Mouse (Mus musculus) liver, embryonic 12.5 days (tissue): ENCODE measurements around the gene Pfkfb3. TPM values are rescaled to one million over a fixed set of nuclear protein-coding genes. Genes with fewer than 3 reads are reported as not detected.

Experiments
- ATAC-seq: fragments of 200-750 bp; cut with Nextera tagmentation; 2 replicates; pipeline ENCODE4 v1.8.0; 2017; ENCODE audit warnings: moderate number of reproducible peaks, mild to moderate bottlenecking, moderate library complexity
- H3K27ac ChIP-seq: fragments of 300-500 bp; sonication (generic); 2 replicates; pipeline ENCODE4 v1.5.1; 2016; ENCODE audit warnings: mild to moderate bottlenecking
- H3K27me3 ChIP-seq: fragments of 300-500 bp; sonication (generic); replicated peaks from 2 replicates; pipeline ENCODE4 v1.6.1; 2016; ENCODE audit warnings: mild to moderate bottlenecking, moderate library complexity
- H3K36me3 ChIP-seq: fragments of 300-500 bp; sonication (generic); 2 replicates; pipeline ENCODE4 v1.6.1; 2016; ENCODE audit warnings: mild to moderate bottlenecking, moderate library complexity
- H3K4me1 ChIP-seq: fragments of 300-500 bp; sonication (generic); 2 replicates; pipeline ENCODE4 v1.6.1; 2016
- H3K4me2 ChIP-seq: fragments of 300-500 bp; sonication (generic); 2 replicates; pipeline ENCODE4 v1.6.1; 2016; ENCODE audit warnings: mild to moderate bottlenecking, moderate library complexity
- H3K4me3 ChIP-seq: fragments of 300-500 bp; sonication (generic); 2 replicates; pipeline ENCODE4 v1.5.1; 2016; ENCODE audit warnings: mild to moderate bottlenecking, moderate library complexity
- H3K9ac ChIP-seq: fragments of 300-500 bp; sonication (generic); 2 replicates; pipeline ENCODE4 v1.6.1; 2016; ENCODE audit warnings: mild to moderate bottlenecking, moderate library complexity
- H3K9me3 ChIP-seq: fragments of 300-500 bp; sonication (generic); replicated peaks from 2 replicates; pipeline ENCODE4 v1.6.1; 2016; ENCODE audit warnings: mild to moderate bottlenecking, moderate library complexity
- WGBS: fragments of 180-500 bp; shearing (Covaris S2); methylation state at CpG from one replicate; pipeline ENCODE4 v1.1.7; 2016; ENCODE audit not compliant: insufficient replicate concordance; 5-methylcytosine and 5-hydroxymethylcytosine counted together
- polyA plus RNA-seq: library from polyadenylated mRNA; unstranded; fragments of >200 nt; fragmentation: Nextera tagmentation; extraction: Ambion mirVana; gene quantifications from 2 replicates; pipeline ENCODE4 v1.2.1, GENCODE M21; 2016

Pfkfb3 gene
- polyA plus RNA-seq, 1 experiment from 2014 or later: 11.7 TPM

GRCm38 (mm10) chr2:11448711-11449110 is 105.2 kb downstream of the Pfkfb3 start:
- WGBS: 67% methylated on average over 3 of the region's 3 CpGs
- Histone ChIP-seq H3K9me3 (no peaks in the 10 kb centered on the region), H3K4me3 (no peak overlapping the region), H3K36me3 (no peaks in the 10 kb centered on the region), H3K4me2 (no peak overlapping the region), H3K27ac (no peak overlapping the region), H3K4me1 (no peaks in the 10 kb centered on the region), H3K27me3 (no peaks in the 10 kb centered on the region), H3K9ac (no peak overlapping the region)
- ATAC-seq: no peak

- ATAC-seq: no peak
- WGBS: 61% methylated on average over 2 of the region's 2 CpGs
- H3K27me3 ChIP-seq: no peaks in the 10 kb centered on the region
- no peaks in the 10 kb centered on the region for H3K36me3 ChIP-seq
- no peaks in the 10 kb centered on the region for H3K4me1 ChIP-seq
- H3K9ac ChIP-seq: no peak overlapping the region
- H3K4me2 ChIP-seq: no peak overlapping the region
- no peak overlapping the region for H3K27ac ChIP-seq
- H3K9me3 ChIP-seq: no peaks in the 10 kb centered on the region
- H3K4me3 ChIP-seq: no peak overlapping the region
These were observed 106.0 kb downstream of the Pfkfb3 start for GRCm38 (mm10) chr2:11447865-11448264.

- 77% methylated on average over 3 of the region's 3 CpGs for WGBS
- Histone ChIP-seq H3K9ac (no peak overlapping the region), H3K4me1 (no peaks in the 10 kb centered on the region), H3K27me3 (no peaks in the 10 kb centered on the region), H3K27ac (no peak overlapping the region), H3K4me2 (no peak overlapping the region), H3K36me3 (no peaks in the 10 kb centered on the region), H3K4me3 (no peak overlapping the region), H3K9me3 (no peaks in the 10 kb centered on the region)
- no peak for ATAC-seq
These were observed 108.2 kb downstream of the Pfkfb3 start for GRCm38 (mm10) chr2:11445722-11446121.

- no peaks in the 10 kb centered on the region for H3K4me1 ChIP-seq
- H3K9ac ChIP-seq: no peak overlapping the region
- no peak overlapping the region for H3K4me3 ChIP-seq
- H3K9me3 ChIP-seq: no peaks in the 10 kb centered on the region
- WGBS: 34% methylated on average over 4 of the region's 4 CpGs
- no peak for ATAC-seq
- no peak overlapping the region for H3K4me2 ChIP-seq
- H3K36me3 ChIP-seq: no peaks in the 10 kb centered on the region
- no peaks in the 10 kb centered on the region for H3K27me3 ChIP-seq
- no peak overlapping the region for H3K27ac ChIP-seq
These were observed 112.0 kb downstream of the Pfkfb3 start for GRCm38 (mm10) chr2:11441864-11442263.

GRCm38 (mm10) chr2:11438231-11438954 is 115.5 kb downstream of the Pfkfb3 start:
- no peak for ATAC-seq
- no peaks in the 10 kb centered on the region for H3K4me1 ChIP-seq
- H3K36me3 ChIP-seq: no peaks in the 10 kb centered on the region
- H3K27me3 ChIP-seq: no peaks in the 10 kb centered on the region
- H3K9ac ChIP-seq: no peak overlapping the region
- H3K27ac ChIP-seq: no peak overlapping the region
- no peak overlapping the region for H3K4me2 ChIP-seq
- H3K9me3 ChIP-seq: no peaks in the 10 kb centered on the region
- 74% methylated on average over 12 of the region's 12 CpGs for WGBS
- no peak overlapping the region for H3K4me3 ChIP-seq

- Histone ChIP-seq H3K36me3 (no peaks in the 10 kb centered on the region), H3K27me3 (no peaks in the 10 kb centered on the region), H3K9ac (no peak overlapping the region), H3K9me3 (no peaks in the 10 kb centered on the region), H3K4me1 (peaks cover 2% of the 10 kb centered on the region; the same call in 1 of the 2 replicates), H3K4me3 (no peak overlapping the region), H3K27ac (no peak overlapping the region), H3K4me2 (no peak overlapping the region)
- ATAC-seq: no peak
- 86% methylated on average over 11 of the region's 11 CpGs for WGBS
These were observed 117.5 kb downstream of the Pfkfb3 start for GRCm38 (mm10) chr2:11436353-11436752.

- Histone ChIP-seq H3K36me3 (no peaks in the 10 kb centered on the region), H3K9me3 (no peaks in the 10 kb centered on the region), H3K4me2 (no peak overlapping the region), H3K27me3 (no peaks in the 10 kb centered on the region), H3K9ac (no peak overlapping the region), H3K4me1 (peaks cover 21% of the 10 kb centered on the region), H3K4me3 (no peak overlapping the region), H3K27ac (no peak overlapping the region)
- no peak for ATAC-seq
- 74% methylated on average over 5 of the region's 5 CpGs for WGBS
These were observed 120.5 kb downstream of the Pfkfb3 start for GRCm38 (mm10) chr2:11433353-11433752.

- H3K27ac ChIP-seq: no peak overlapping the region
These were observed 124.3 kb downstream of the Pfkfb3 start for GRCm38 (mm10) chr2:11429538-11429937.

GRCm38 (mm10) chr2:11428621-11429020 is 125.3 kb downstream of the Pfkfb3 start:
- no peak for ATAC-seq
- Histone ChIP-seq H3K4me3 (no peak overlapping the region), H3K9ac (no peak overlapping the region), H3K36me3 (no peaks in the 10 kb centered on the region), H3K27ac (no peak overlapping the region), H3K4me2 (no peak overlapping the region), H3K9me3 (no peaks in the 10 kb centered on the region), H3K4me1 (peaks cover 60% of the 10 kb centered on the region), H3K27me3 (no peaks in the 10 kb centered on the region)
- 72% methylated on average over 4 of the region's 4 CpGs for WGBS

More at GRCm38 (mm10) chr2:11429538-11429937, 124.3 kb downstream of the Pfkfb3 start:
- 6% methylated on average over 3 of the region's 3 CpGs for WGBS
- ATAC-seq: peak; percentile 59
- Histone ChIP-seq H3K9ac (no peak overlapping the region), H3K36me3 (no peaks in the 10 kb centered on the region), H3K4me2 (no peak overlapping the region), H3K4me1 (peaks cover 56% of the 10 kb centered on the region), H3K9me3 (no peaks in the 10 kb centered on the region), H3K4me3 (no peak overlapping the region), H3K27me3 (no peaks in the 10 kb centered on the region)

GRCm38 (mm10) chr2:11427596-11427995 is 126.3 kb downstream of the Pfkfb3 start:
- no peaks in the 10 kb centered on the region for H3K27me3 ChIP-seq
- H3K4me3 ChIP-seq: no peak overlapping the region
- no peaks in the 10 kb centered on the region for H3K36me3 ChIP-seq
- 78% methylated on average over 6 of the region's 6 CpGs for WGBS
- no peak for ATAC-seq
- H3K4me1 ChIP-seq: peaks cover 60% of the 10 kb centered on the region
- no peak overlapping the region for H3K4me2 ChIP-seq
- H3K9ac ChIP-seq: no peak overlapping the region
- H3K27ac ChIP-seq: no peak overlapping the region
- no peaks in the 10 kb centered on the region for H3K9me3 ChIP-seq

- H3K9ac ChIP-seq: no peak overlapping the region
- no peaks in the 10 kb centered on the region for H3K36me3 ChIP-seq
- no peak overlapping the region for H3K4me2 ChIP-seq
- WGBS: 48% methylated on average over 3 of the region's 3 CpGs
- H3K4me1 ChIP-seq: peaks cover 58% of the 10 kb centered on the region
- no peaks in the 10 kb centered on the region for H3K9me3 ChIP-seq
- H3K4me3 ChIP-seq: no peak overlapping the region
- ATAC-seq: no peak
- peak overlapping the region; percentile 25; the same call in 1 of the 2 replicates for H3K27ac ChIP-seq
- H3K27me3 ChIP-seq: no peaks in the 10 kb centered on the region
These were observed 127.5 kb downstream of the Pfkfb3 start for GRCm38 (mm10) chr2:11426379-11426778.

- H3K4me2 ChIP-seq: peak overlapping the region; percentile 33
These were observed 128.3 kb downstream of the Pfkfb3 start for GRCm38 (mm10) chr2:11425421-11426131.

More at GRCm38 (mm10) chr2:11425421-11426131, 128.3 kb downstream of the Pfkfb3 start:
- Histone ChIP-seq H3K9me3 (no peaks in the 10 kb centered on the region), H3K9ac (no peak overlapping the region), H3K4me3 (no peak overlapping the region), H3K36me3 (no peaks in the 10 kb centered on the region), H3K4me1 (peaks cover 57% of the 10 kb centered on the region), H3K27me3 (no peaks in the 10 kb centered on the region), H3K27ac (peak overlapping the region; percentile 25)
- peak; percentile 93 for ATAC-seq
- whole genome bisulfite sequencing: 17% methylated on average over 5 of the region's 5 CpGs
